ENCODE assay signal across 19 mouse cellular contexts in the genomic region with DNA sequence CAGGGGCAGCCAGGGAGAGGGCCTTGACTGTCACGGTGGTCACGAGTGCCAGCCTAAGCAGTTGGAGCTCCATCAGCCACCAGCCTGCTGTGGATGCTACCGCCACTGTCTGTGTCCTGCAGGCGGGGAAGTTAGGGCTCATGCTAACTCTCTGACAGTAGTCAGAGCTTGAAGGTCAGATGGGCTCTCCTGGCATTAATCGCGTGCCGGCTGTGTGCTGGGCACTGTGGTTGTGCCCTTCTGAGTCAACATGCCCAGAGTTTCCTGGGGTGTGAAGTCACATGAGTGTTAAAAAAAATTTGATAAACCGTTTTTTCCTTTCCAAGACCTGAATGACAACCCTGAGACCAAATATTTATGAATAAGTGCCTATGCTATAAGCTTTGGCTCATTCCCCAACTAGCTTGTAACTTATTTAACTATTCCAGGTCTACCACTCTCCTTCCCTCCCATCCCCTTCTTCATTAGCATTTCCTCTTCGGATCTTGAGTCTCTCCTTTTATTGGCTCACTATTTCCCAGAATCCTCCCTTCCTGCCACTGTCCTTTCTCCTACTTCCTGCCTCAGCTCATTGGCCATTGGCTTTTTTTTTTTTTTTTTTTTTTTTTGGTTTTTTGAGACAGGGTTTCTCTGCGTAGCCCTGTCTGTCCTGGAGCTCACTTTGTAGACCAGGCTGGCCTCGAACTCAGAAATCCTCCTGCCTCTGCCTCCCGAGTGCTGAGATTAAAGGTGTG. TPM values are rescaled to one million over a fixed set of nuclear protein-coding genes. Genes with fewer than 3 reads are reported as not detected.
DNase-seq lines count a peak whose midpoint lies in the region; ATAC-seq and TF ChIP-seq lines count a peak whose summit lies in the region.
"Had no signal": no experiment of that assay in that cellular context is flagged by ENCODE, and none has a peak within 500 bp of the region (broad histone marks: within the 10 kb centered on the region; RNA-seq: fewer than 3 reads in every experiment).

No protein-coding gene starts in this region.

- DNase-seq in gastrocnemius, adult 2 months: no peak
- DNase-seq in gastrocnemius, postnatal 10 days: no peak
- peak; percentile 48 for DNase-seq in kidney, adult 11 months
- DNase-seq in adrenal gland, postnatal 14 days: peak; percentile 70
- DNase-seq: B cell, adult 2 months; cerebellum, adult 2 months; heart, adult 11 months; liver, postnatal 0 days; lung, postnatal 10 days; retina, postnatal 1 day had no signal

- TF ChIP-seq CTCF in gastrocnemius, adult 2 months (IDR thresholded peaks at IDR 0.05): no peak
- no peak for TF ChIP-seq CTCF in E14TG2a.4 (conservative IDR thresholded peaks at IDR 0.05; ENCODE audit: low read length)

- WGBS in kidney, embryonic 16.5 days: 84% methylated on average over 12 of the region's 12 CpGs

- peak overlapping the region; percentile 64 for H3K27ac ChIP-seq in gastrocnemius, adult 2 months
- H3K27ac ChIP-seq in kidney, embryonic 16.5 days (ENCODE audit: low read length): no peak overlapping the region
- H3K27ac ChIP-seq: hindbrain, embryonic 10.5 days; hindbrain, postnatal 0 days; midbrain, embryonic 12.5 days; stomach, postnatal 0 days had no signal

- peak overlapping the region; percentile 18; the same call in 1 of the 2 replicates for H3K4me3 ChIP-seq in gastrocnemius, adult 2 months
- no peak overlapping the region for H3K4me3 ChIP-seq in kidney, embryonic 16.5 days (ENCODE audit: low read length)
- H3K4me3 ChIP-seq in E14TG2a.4 (replicated peaks; ENCODE audit: low read length): peak overlapping the region; percentile 78

- no peak overlapping the region for H3K9ac ChIP-seq in kidney, embryonic 16.5 days (replicated peaks; ENCODE audit: low read length)
- H3K9ac ChIP-seq: limb, embryonic 15.5 days; liver, postnatal 0 days; midbrain, embryonic 12.5 days had no signal

- 0 out of 2 replicates have a peak, but pooled peaks cover 4% of the 10 kb centered on the region for H3K4me1 ChIP-seq in kidney, embryonic 16.5 days (ENCODE audit: insufficient read depth, low read length)
- peaks cover 64% of the 10 kb centered on the region for H3K4me1 ChIP-seq in E14TG2a.4 (replicated peaks; ENCODE audit: low read depth, low read length)
- H3K4me1 ChIP-seq: midbrain, embryonic 12.5 days had no signal

- H3K9me3 ChIP-seq in kidney, embryonic 16.5 days (ENCODE audit: low read length): no peaks in the 10 kb centered on the region
- peaks cover 5% of the 10 kb centered on the region for H3K9me3 ChIP-seq in E14TG2a.4 (ENCODE audit: low read length)
- H3K9me3 ChIP-seq: embryonic facial prominence, embryonic 10.5 days; hindbrain, embryonic 10.5 days; limb, embryonic 15.5 days; midbrain, embryonic 12.5 days had no signal

- ATAC-seq in kidney, embryonic 16.5 days (ENCODE audit: low FRiP score, low TSS enrichment): no peak
- ATAC-seq in granulocyte monocyte progenitor cell, adult 5-6 weeks (replicated peaks; ENCODE audit: poor library complexity, severe bottlenecking): no peak

- no peak overlapping the region for H3K4me2 ChIP-seq in kidney, embryonic 16.5 days (replicated peaks; ENCODE audit: low read depth, low read length)

- no peaks in the 10 kb centered on the region for H3K27me3 ChIP-seq in kidney, embryonic 16.5 days (ENCODE audit: insufficient read depth, low read length)
- H3K27me3 ChIP-seq in E14TG2a.4 (ENCODE audit: insufficient read depth, low read length): no peaks in the 10 kb centered on the region
- H3K27me3 ChIP-seq: limb, embryonic 15.5 days; midbrain, embryonic 12.5 days had no signal

- no peaks in the 10 kb centered on the region for H3K36me3 ChIP-seq in kidney, embryonic 16.5 days (ENCODE audit: insufficient read depth, low read length)
- H3K36me3 ChIP-seq in E14TG2a.4 (ENCODE audit: insufficient read depth, low read length): no peaks in the 10 kb centered on the region
- H3K36me3 ChIP-seq: embryonic facial prominence, embryonic 10.5 days; hindbrain, embryonic 10.5 days; limb, embryonic 15.5 days; midbrain, embryonic 12.5 days had no signal

- intact Hi-C loops in gastrocnemius, adult 2 months (cut with DNase I): loop anchor here (2.0 kb wide), 1 partner anchor 18 kb away; no protein-coding TSS in a partner anchor

RNA-seq across cellular contexts. Expression of a gene that starts 6.2 kb away (rescaled TPM):
- total RNA-seq in gastrocnemius, adult 2 months (2021): 100 to 1,000 TPM; 177 to 191 TPM
- total RNA-seq in gastrocnemius, postnatal 10 days (2021): 10 to 100 TPM; 66.3 to 71.7 TPM
- polyA plus RNA-seq in kidney, embryonic 16.5 days (2015; fragmentation: Nextera tagmentation; extraction: Ambion mirVana): 4.7 and 5.7 TPM in 2 replicates
- total RNA-seq in adrenal gland, postnatal 14 days (2021): 121 and 148 TPM in 2 replicates
- total RNA-seq in granulocyte monocyte progenitor cell, adult 5-6 weeks (2014; fragmentation: Nextera tagmentation): 0.45 and 1.7 TPM in 2 replicates
- total RNA-seq in granulocyte monocyte progenitor cell, adult 5-6 weeks (2017): 0.10 and 0.13 TPM in 2 replicates

RNA-seq across cellular contexts. Expression of a gene that starts 22.3 kb away (rescaled TPM):
- total RNA-seq in gastrocnemius, adult 2 months (2021): 10 to 100 TPM in 1 of 2 experiments, 1 to 10 TPM in 1; 9.2 to 10.5 TPM
- 1 to 10 TPM; 5.8 to 6.8 TPM for total RNA-seq in gastrocnemius, postnatal 10 days (2021)
- polyA plus RNA-seq in kidney, embryonic 16.5 days (2015; fragmentation: Nextera tagmentation; extraction: Ambion mirVana): 56.2 and 57.0 TPM in 2 replicates
- total RNA-seq in adrenal gland, postnatal 14 days (2021): 11.7 and 11.9 TPM in 2 replicates
- 39.0 and 45.5 TPM in 2 replicates for total RNA-seq in granulocyte monocyte progenitor cell, adult 5-6 weeks (2014; fragmentation: Nextera tagmentation)
- total RNA-seq in granulocyte monocyte progenitor cell, adult 5-6 weeks (2017): 23.6 and 38.6 TPM in 2 replicates

RNA-seq across cellular contexts. Expression of a gene that starts 24.5 kb away (rescaled TPM):
- total RNA-seq in gastrocnemius, adult 2 months (2021): under 1 TPM; 0.28 to 0.61 TPM
- total RNA-seq in gastrocnemius, postnatal 10 days (2021): 1 to 10 TPM; 1.6 to 2.4 TPM
- 8.7 and 9.1 TPM in 2 replicates for polyA plus RNA-seq in kidney, embryonic 16.5 days (2015; fragmentation: Nextera tagmentation; extraction: Ambion mirVana)
- total RNA-seq in adrenal gland, postnatal 14 days (2021): 9.9 and 10.3 TPM in 2 replicates
- 12.0 and 14.8 TPM in 2 replicates for total RNA-seq in granulocyte monocyte progenitor cell, adult 5-6 weeks (2014; fragmentation: Nextera tagmentation)
- 2.4 and 9.2 TPM in 2 replicates for total RNA-seq in granulocyte monocyte progenitor cell, adult 5-6 weeks (2017)

Comparison
In these comparisons a context has a peak if more than half of its experiments do, and no peak if none do; other contexts are left out.
1. DNase-seq: peak in kidney, adult 11 months (single experiment) and adrenal gland, postnatal 14 days (single experiment); none in gastrocnemius, adult 2 months (single experiment) and gastrocnemius, postnatal 10 days (single experiment).
2. RNA of a gene that starts 6.2 kb away (total RNA-seq): 177 to 191 TPM in gastrocnemius, adult 2 months, 121 to 148 TPM in adrenal gland, postnatal 14 days and 66.3 to 71.7 TPM in gastrocnemius, postnatal 10 days; 0.10 to 1.7 TPM in granulocyte monocyte progenitor cell, adult 5-6 weeks; every median in the first group is over 10 times any median in the second.